Mouse (Mus musculus) urinary bladder, adult 2 months (tissue): ENCODE data around the gene Apol7b. TPM values are rescaled to one million over a fixed set of nuclear protein-coding genes. Genes with fewer than 3 reads are reported as not detected.
"Not testable (repeated sequence)": the region's sequence is repeated elsewhere in the genome, so short reads cannot be mapped to it uniquely, and the experiment has no call there.

Experiments used
- DNase-seq: peaks from one replicate; pipeline ENCODE4 v3.0.0; 2022; ENCODE audit warnings: low spot score
- polyA plus RNA-seq: library from polyadenylated mRNA; depleted of rRNA; stranded (reverse); fragments of >200 nt; gene quantifications from 2 replicates; pipeline ENCODE4 v1.2.3, GENCODE M21; 2012; rRNA removed

Apol7b gene
- 0.03 and 0.04 TPM in 2 replicates for polyA plus RNA-seq

GRCm38 (mm10) chr15:77447392-77447791, at the start of gene Apol7b:
TSS of gene Apol7b (minus strand) at chr15:77447492.
- not testable (repeated sequence) for DNase-seq

GRCm38 (mm10) chr15:77494694-77495093, 47.4 kb upstream of the Apol7b start:
- DNase-seq = not testable (repeated sequence)

- DNase-seq = not testable (repeated sequence)
Observed at GRCm38 (mm10) chr15:77493181-77493580, 45.9 kb upstream of the Apol7b start.

- no peak for DNase-seq
Observed at GRCm38 (mm10) chr15:77482140-77482794, 35.0 kb upstream of the Apol7b start.

GRCm38 (mm10) chr15:77476693-77477092, 29.4 kb upstream of the Apol7b start, which contains the start of gene Apol10a:
TSS of gene Apol10a (plus strand) at chr15:77477047.
- not testable (repeated sequence) for DNase-seq

- DNase-seq = not testable (repeated sequence)
Observed at GRCm38 (mm10) chr15:77474699-77475390, 27.6 kb upstream of the Apol7b start.

GRCm38 (mm10) chr15:77449927-77450326, 2.6 kb upstream of the Apol7b start:
- DNase-seq = not testable (repeated sequence)

DNA sequence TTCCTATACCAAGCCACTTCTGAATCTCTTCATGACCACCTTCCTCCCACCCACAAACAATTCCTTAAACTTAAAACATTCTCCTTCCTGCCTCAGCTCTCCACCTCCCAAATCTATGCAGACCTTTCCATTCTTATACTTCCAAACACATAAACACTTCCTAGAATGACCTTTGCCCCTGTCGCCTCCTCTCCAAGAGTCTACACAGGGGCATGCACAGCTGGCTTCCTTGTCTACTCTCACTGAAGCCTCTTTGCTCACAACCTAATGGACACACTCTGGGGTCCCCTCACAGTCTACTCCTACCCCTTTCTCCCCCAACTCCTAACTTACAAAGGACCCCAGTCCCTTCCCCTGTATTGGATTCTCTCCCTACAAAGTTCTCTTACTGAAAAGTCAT, 1.6 kb downstream of the Apol7b start:
- DNase-seq = not testable (repeated sequence)

DNA sequence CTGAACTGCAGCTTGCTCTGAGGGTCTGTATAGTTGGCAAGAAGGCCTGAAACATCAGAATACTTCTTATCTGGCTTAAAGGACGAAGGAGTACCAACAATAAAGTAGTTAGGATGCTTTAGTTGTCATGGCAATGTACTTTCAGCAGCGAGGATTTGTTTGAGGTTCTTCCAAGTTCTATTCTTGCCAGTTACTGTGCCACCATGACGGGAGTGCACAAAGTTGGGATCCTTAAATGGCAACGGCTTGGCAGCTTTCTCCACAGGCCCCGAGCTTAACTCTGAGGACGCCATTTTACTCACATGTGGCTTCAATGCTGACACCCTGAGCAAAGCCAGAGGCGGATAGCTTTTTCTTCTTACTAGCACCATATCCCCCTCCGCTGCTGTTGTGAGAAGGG, 2.5 kb downstream of the Apol7b start:
- not testable (repeated sequence) for DNase-seq

DNA sequence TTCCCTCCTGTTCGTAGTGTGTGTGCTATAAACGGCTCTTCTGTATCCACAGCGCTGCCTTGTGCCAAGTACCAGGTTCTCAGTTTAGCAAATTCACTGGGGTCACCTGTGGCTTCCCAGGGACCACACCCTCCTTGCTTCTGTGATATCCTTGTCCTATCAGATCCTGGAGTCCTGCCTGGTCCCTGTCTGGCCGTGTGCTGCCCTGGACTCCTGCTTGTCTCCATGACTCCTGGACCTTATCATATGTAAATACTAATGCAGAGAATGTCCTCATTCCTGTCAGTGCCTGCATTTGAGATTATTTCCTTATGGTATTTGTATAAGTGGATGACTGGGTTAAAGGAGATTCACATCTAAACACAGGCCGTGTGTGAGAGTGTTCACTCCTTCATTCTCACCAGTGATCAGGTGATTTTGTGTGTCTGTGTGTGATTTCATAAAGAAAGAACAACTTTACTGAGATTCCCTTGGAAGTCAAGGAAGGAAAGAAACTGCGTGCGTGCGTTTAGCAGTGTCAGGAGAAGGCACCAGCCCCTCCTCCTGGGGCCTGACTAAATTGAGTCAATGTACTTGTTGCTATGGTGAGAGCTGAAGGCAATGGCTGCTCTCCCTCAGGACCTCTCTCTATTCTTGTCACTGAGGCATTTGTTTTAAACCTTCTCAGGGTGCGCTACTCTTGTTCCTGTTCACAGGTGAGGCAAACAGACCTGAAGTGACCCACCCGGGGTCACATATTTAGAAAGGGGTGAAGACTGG, 18.4 kb downstream of the Apol7b start:
- not testable (repeated sequence) for DNase-seq

DNA sequence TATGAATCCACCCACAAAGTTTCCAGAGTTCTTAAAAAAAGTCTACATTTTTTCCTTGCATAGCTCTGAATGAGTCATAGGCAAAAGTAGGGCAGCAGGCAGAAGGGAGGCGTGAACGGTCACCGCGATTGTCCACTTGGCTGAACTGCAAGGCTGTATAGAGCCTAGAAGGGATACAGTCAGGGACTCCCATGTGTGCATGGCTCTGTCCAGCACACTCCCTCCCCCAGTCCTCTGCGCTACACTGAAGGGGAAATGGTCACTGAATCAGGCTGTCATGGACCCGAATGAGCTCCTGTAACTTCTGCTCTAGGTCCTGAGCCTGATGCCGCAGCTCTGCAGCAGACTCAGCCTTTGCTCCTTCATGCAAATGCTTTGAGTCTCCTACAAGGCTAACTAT, 24.4 kb downstream of the Apol7b start:
- not testable (repeated sequence) for DNase-seq

- not testable (repeated sequence) for DNase-seq
Observed at GRCm38 (mm10) chr15:77419657-77420056, 27.6 kb downstream of the Apol7b start.

GRCm38 (mm10) chr15:77416655-77417333, 30.5 kb downstream of the Apol7b start:
- DNase-seq = not testable (repeated sequence)

DNA sequence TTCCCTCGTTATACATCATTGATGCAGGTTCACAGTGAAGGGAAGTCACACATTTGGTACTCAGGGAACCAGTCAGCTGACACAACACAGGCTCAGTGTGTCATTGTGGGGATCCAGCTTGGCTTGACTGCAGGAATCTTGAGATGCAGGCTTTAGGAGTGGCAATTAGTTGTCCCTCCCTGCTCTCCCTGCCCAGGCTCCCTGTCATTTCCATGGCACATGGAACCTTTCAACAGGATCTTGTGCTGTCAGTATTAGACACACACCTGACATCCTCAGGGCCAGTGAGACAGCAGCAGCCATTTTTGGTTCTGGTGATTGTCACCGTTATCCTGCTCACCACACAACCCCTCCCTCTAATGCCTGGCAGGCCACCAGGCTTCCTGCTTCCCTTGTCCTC, 31.6 kb downstream of the Apol7b start:
- DNase-seq = not testable (repeated sequence)

DNA sequence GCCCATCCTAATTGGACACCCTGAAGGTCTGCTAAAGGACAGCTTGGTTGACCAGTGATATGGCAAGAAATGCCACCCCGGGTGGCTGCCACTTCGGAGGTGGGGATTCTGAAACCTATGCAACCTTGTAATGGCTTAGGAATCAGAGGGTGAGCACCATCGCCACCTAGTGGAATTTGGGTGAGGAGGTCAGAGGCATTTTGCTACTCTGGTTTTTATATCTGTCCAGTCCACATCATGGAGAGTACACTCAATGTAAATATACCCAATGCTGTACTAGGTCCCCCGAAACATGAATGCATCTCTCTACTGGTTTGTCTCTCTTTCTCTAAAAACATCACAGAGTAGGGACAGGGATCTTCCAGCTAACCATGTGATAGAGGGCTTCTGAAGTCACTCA, 34.6 kb downstream of the Apol7b start:
- DNase-seq = not testable (repeated sequence)

- DNase-seq = not testable (repeated sequence)
Observed at GRCm38 (mm10) chr15:77411035-77411434, 36.3 kb downstream of the Apol7b start, which contains the start of gene Apol9a. TSS of gene Apol9a (minus strand) at chr15:77411135.

- DNase-seq = not testable (repeated sequence)
Observed at GRCm38 (mm10) chr15:77406370-77406769, 40.9 kb downstream of the Apol7b start.

DNA sequence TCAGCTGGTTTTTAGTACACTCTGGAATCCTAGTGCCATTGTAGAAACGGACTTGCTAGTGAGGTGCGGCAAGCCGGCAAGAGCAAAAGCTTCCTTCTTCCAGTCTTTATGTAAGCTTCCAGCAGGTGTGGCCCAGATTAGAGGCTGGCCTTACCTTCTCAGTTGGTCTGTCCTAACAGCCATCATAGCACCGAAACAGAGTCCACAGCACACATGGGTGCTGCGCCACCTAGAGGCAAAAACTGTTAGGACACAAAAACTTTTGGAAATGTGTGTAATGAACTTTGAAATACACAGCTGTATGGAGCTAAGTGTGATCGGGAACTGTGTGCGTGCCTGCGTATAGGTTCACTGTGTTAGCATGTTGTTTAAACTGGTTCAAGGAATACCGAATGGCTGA, 48.3 kb downstream of the Apol7b start, which contains the start of gene Apol7a:
Apol7a (minus strand) TSS at position 84 of the 400 bp plus-strand sequence.
- DNase-seq = not testable (repeated sequence)

DNA sequence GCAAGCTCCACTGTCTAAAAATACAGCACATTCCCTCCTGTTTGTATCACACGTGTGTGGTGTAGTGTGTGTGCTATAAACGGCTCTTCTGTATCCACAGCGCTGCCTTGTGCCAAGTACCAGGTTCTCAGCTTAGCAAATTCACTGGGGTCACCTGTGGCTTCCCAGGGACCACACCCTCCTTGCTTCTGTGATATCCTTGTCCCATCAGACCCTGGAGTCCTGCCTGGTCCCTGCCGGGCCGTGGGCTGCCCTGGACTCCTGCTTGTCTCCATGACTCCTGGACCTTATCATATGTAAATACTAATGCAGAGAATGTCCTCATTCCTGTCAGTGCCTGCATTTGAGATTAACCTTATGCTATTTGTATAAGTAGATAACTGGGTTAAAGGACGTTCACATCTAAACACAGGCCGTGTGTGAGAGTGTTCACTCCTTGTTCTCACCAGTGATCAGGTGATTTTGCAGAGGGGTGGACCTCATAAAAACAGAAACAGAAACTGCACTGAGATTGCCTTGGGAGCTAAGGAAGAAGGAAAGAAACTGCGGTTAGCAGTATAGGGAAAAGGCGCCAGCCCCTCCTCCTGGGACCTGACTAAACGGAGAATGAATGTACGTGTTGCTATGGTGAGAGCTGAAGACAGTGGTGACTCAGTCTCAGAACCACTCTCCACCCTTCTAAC, 49.7 kb downstream of the Apol7b start:
- not testable (repeated sequence) for DNase-seq

DNA sequence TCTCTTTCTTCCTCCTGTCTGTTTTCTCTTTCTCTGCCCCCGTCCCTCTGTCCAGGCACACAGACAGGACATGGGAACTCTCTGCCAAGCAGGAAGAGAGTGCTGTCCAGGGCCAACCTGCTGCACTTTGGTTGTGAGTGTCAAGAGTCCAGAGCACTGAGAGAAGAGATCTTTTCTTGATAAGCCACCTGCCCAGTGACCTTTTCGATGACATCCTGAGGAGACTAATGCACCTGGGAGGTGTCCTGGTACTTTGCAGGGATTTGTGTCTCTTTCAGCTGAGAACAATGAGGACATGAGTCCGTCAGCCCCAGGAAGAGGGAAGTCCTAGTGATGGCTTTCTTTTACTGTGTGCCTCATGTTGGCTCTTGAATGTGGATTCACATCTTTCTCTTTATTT, 53.5 kb downstream of the Apol7b start:
- DNase-seq = not testable (repeated sequence)

DNA sequence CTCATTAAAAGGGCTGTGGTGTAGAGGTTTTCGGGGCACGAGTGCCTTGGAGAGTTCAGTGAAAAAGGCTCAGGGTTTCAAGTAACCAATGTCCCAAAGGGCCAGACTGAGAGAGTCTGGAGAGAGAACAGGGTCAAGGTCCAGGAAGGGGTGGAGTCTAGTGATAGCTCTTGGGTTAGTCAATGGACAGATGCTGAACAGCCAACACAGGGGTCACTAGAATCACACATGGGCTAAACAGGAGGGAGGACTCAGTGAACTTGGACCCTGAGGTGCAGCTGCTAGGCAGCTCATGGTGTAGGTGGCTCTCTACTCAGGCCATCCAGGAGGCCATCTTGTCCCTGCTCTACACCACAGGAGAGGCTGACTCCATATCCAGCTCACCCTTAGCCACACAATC, 59.8 kb downstream of the Apol7b start:
- DNase-seq = no peak
